Mouse (Mus musculus): ENCODE data around the gene Cx3cl1. TPM values are rescaled to one million over a fixed set of nuclear protein-coding genes. Genes with fewer than 3 reads are reported as not detected.
A peak's percentile ranks its signal among the peaks of the same experiment; 100 is the strongest.

Cx3cl1 gene
- polyA plus RNA-seq, 1 experiment from 2014 or later: 8.1 TPM

GRCm38 (mm10) chr8:94789256-94789955 is 17.6 kb downstream of the Cx3cl1 start:
- Histone ChIP-seq H3K27ac (replicated peaks in 1 of 2; ENCODE audit: control insufficient read depth in 1 of 2, insufficient read depth in 1 of 2, low read depth in 2 of 2, low read length in 2 of 2) (no peak overlapping the region), H3K4me3 (ENCODE audit: control insufficient read depth in 1 of 2, insufficient read depth in 1 of 2, low read depth in 1 of 2, low read length in 2 of 2) (no peak overlapping the region), H3K4me2 (ENCODE audit: low read length) (no peak overlapping the region), H3K4me1 (ENCODE audit: control insufficient read depth in 2 of 2, insufficient read depth in 2 of 2, low read length in 2 of 2) (peaks cover 5 to 8% of the 10 kb centered on the region in 2 experiments), H3K9me3 (ENCODE audit: control insufficient read depth, low read length) (no peaks in the 10 kb centered on the region), H3K27me3 (ENCODE audit: control insufficient read depth, insufficient read depth, low read length) (no peaks in the 10 kb centered on the region), H3K9ac (ENCODE audit: low read length) (no peak overlapping the region), H3K36me3 (ENCODE audit: control insufficient read depth, insufficient read depth, low read length) (no peaks in the 10 kb centered on the region)
- WGBS: 80% methylated on average over 10 of the region's 10 CpGs
- no peak for ATAC-seq (ENCODE audit: insufficient number of reproducible peaks, insufficient read depth, low FRiP score, low read depth)

GRCm38 (mm10) chr8:94794368-94794767 is 22.6 kb downstream of the Cx3cl1 start:
- Histone ChIP-seq H3K36me3 (ENCODE audit: control insufficient read depth, insufficient read depth, low read length) (no peaks in the 10 kb centered on the region), H3K27me3 (ENCODE audit: control insufficient read depth, insufficient read depth, low read length) (no peaks in the 10 kb centered on the region), H3K9ac (ENCODE audit: low read length) (no peak overlapping the region), H3K4me1 (ENCODE audit: control insufficient read depth in 2 of 2, insufficient read depth in 2 of 2, low read length in 2 of 2) (no peaks in the 10 kb centered on the region), H3K27ac (replicated peaks in 1 of 2; ENCODE audit: control insufficient read depth in 1 of 2, insufficient read depth in 1 of 2, low read depth in 2 of 2, low read length in 2 of 2) (no peak overlapping the region), H3K4me2 (ENCODE audit: low read length) (no peak overlapping the region), H3K9me3 (ENCODE audit: control insufficient read depth, low read length) (no peaks in the 10 kb centered on the region), H3K4me3 (ENCODE audit: control insufficient read depth in 1 of 2, insufficient read depth in 1 of 2, low read depth in 1 of 2, low read length in 2 of 2) (no peak overlapping the region)
- no peak for ATAC-seq (ENCODE audit: insufficient number of reproducible peaks, insufficient read depth, low FRiP score, low read depth)
- 85% methylated on average over 4 of the region's 4 CpGs for WGBS

- Histone ChIP-seq H3K4me1 (ENCODE audit: control insufficient read depth in 2 of 2, insufficient read depth in 2 of 2, low read length in 2 of 2) (no peaks in the 10 kb centered on the region), H3K27ac (replicated peaks in 1 of 2; ENCODE audit: control insufficient read depth in 1 of 2, insufficient read depth in 1 of 2, low read depth in 2 of 2, low read length in 2 of 2) (no peak overlapping the region), H3K4me3 (ENCODE audit: control insufficient read depth in 1 of 2, insufficient read depth in 1 of 2, low read depth in 1 of 2, low read length in 2 of 2) (no peak overlapping the region), H3K4me2 (ENCODE audit: low read length) (no peak overlapping the region), H3K27me3 (ENCODE audit: control insufficient read depth, insufficient read depth, low read length) (no peaks in the 10 kb centered on the region), H3K36me3 (ENCODE audit: control insufficient read depth, insufficient read depth, low read length) (no peaks in the 10 kb centered on the region), H3K9me3 (ENCODE audit: control insufficient read depth, low read length) (no peaks in the 10 kb centered on the region), H3K9ac (ENCODE audit: low read length) (no peak overlapping the region)
- WGBS: 97% methylated on average over 2 of the region's 2 CpGs
- ATAC-seq (ENCODE audit: insufficient number of reproducible peaks, insufficient read depth, low FRiP score, low read depth): no peak
Measured at GRCm38 (mm10) chr8:94794782-94795181, 23.0 kb downstream of the Cx3cl1 start.

GRCm38 (mm10) chr8:94800278-94800968 is 28.6 kb downstream of the Cx3cl1 start:
- no peaks in the 10 kb centered on the region for H3K27me3 ChIP-seq (ENCODE audit: control insufficient read depth, insufficient read depth, low read length)
- H3K4me3 ChIP-seq (ENCODE audit: control insufficient read depth in 1 of 2, insufficient read depth in 1 of 2, low read depth in 1 of 2, low read length in 2 of 2): no peak overlapping the region
- no peak overlapping the region for H3K9ac ChIP-seq (ENCODE audit: low read length)
- H3K36me3 ChIP-seq (ENCODE audit: control insufficient read depth, insufficient read depth, low read length): no peaks in the 10 kb centered on the region
- H3K27ac ChIP-seq (replicated peaks in 1 of 2; ENCODE audit: control insufficient read depth in 1 of 2, insufficient read depth in 1 of 2, low read depth in 2 of 2, low read length in 2 of 2): no peak overlapping the region
- H3K4me1 ChIP-seq (ENCODE audit: control insufficient read depth in 2 of 2, insufficient read depth in 2 of 2, low read length in 2 of 2): peaks cover 8 to 20% of the 10 kb centered on the region in 2 experiments; a peak in 3 of 4 replicates
- H3K4me2 ChIP-seq (ENCODE audit: low read length): no peak overlapping the region
- 47% methylated on average over 7 of the region's 7 CpGs for WGBS
- H3K9me3 ChIP-seq (ENCODE audit: control insufficient read depth, low read length): no peaks in the 10 kb centered on the region
- no peak for ATAC-seq (ENCODE audit: insufficient number of reproducible peaks, insufficient read depth, low FRiP score, low read depth)

GRCm38 (mm10) chr8:94801293-94802095 is 29.7 kb downstream of the Cx3cl1 start:
- ATAC-seq (ENCODE audit: insufficient number of reproducible peaks, insufficient read depth, low FRiP score, low read depth): no peak
- Histone ChIP-seq H3K36me3 (ENCODE audit: control insufficient read depth, insufficient read depth, low read length) (no peaks in the 10 kb centered on the region), H3K4me1 (ENCODE audit: control insufficient read depth in 2 of 2, insufficient read depth in 2 of 2, low read length in 2 of 2) (peaks cover 8 to 20% of the 10 kb centered on the region in 2 experiments; a peak in 3 of 4 replicates), H3K27ac (replicated peaks in 1 of 2; ENCODE audit: control insufficient read depth in 1 of 2, insufficient read depth in 1 of 2, low read depth in 2 of 2, low read length in 2 of 2) (no peak overlapping the region), H3K9me3 (ENCODE audit: control insufficient read depth, low read length) (no peaks in the 10 kb centered on the region), H3K4me3 (ENCODE audit: control insufficient read depth in 1 of 2, insufficient read depth in 1 of 2, low read depth in 1 of 2, low read length in 2 of 2) (no peak overlapping the region), H3K27me3 (ENCODE audit: control insufficient read depth, insufficient read depth, low read length) (no peaks in the 10 kb centered on the region), H3K9ac (ENCODE audit: low read length) (no peak overlapping the region), H3K4me2 (ENCODE audit: low read length) (peak overlapping the region; percentile 25; the same call in 1 of the 2 replicates)
- 40% methylated on average over 14 of the region's 14 CpGs for WGBS

- Histone ChIP-seq H3K4me1 (ENCODE audit: control insufficient read depth in 2 of 2, insufficient read depth in 2 of 2, low read length in 2 of 2) (peaks cover 8 to 20% of the 10 kb centered on the region in 2 experiments; a peak in 3 of 4 replicates), H3K9ac (ENCODE audit: low read length) (no peak overlapping the region), H3K4me2 (ENCODE audit: low read length) (no peak overlapping the region), H3K27me3 (ENCODE audit: control insufficient read depth, insufficient read depth, low read length) (no peaks in the 10 kb centered on the region), H3K9me3 (ENCODE audit: control insufficient read depth, low read length) (no peaks in the 10 kb centered on the region), H3K27ac (replicated peaks in 1 of 2; ENCODE audit: control insufficient read depth in 1 of 2, insufficient read depth in 1 of 2, low read depth in 2 of 2, low read length in 2 of 2) (no peak overlapping the region), H3K4me3 (ENCODE audit: control insufficient read depth in 1 of 2, insufficient read depth in 1 of 2, low read depth in 1 of 2, low read length in 2 of 2) (no peak overlapping the region), H3K36me3 (ENCODE audit: control insufficient read depth, insufficient read depth, low read length) (no peaks in the 10 kb centered on the region)
- no peak for ATAC-seq (ENCODE audit: insufficient number of reproducible peaks, insufficient read depth, low FRiP score, low read depth)
- WGBS: 31% methylated on average over 4 of the region's 4 CpGs
Measured at GRCm38 (mm10) chr8:94802375-94802774, 30.6 kb downstream of the Cx3cl1 start.

GRCm38 (mm10) chr8:94803551-94803950 is 31.7 kb downstream of the Cx3cl1 start:
- Histone ChIP-seq H3K4me2 (ENCODE audit: low read length) (no peak overlapping the region), H3K4me3 (ENCODE audit: control insufficient read depth in 1 of 2, insufficient read depth in 1 of 2, low read depth in 1 of 2, low read length in 2 of 2) (no peak overlapping the region), H3K9me3 (ENCODE audit: control insufficient read depth, low read length) (no peaks in the 10 kb centered on the region), H3K36me3 (ENCODE audit: control insufficient read depth, insufficient read depth, low read length) (no peaks in the 10 kb centered on the region), H3K27me3 (ENCODE audit: control insufficient read depth, insufficient read depth, low read length) (no peaks in the 10 kb centered on the region), H3K27ac (replicated peaks in 1 of 2; ENCODE audit: control insufficient read depth in 1 of 2, insufficient read depth in 1 of 2, low read depth in 2 of 2, low read length in 2 of 2) (no peak overlapping the region), H3K4me1 (ENCODE audit: control insufficient read depth in 2 of 2, insufficient read depth in 2 of 2, low read length in 2 of 2) (peaks cover 8 to 20% of the 10 kb centered on the region in 2 experiments; a peak in 3 of 4 replicates), H3K9ac (ENCODE audit: low read length) (no peak overlapping the region)
- no peak for ATAC-seq (ENCODE audit: insufficient number of reproducible peaks, insufficient read depth, low FRiP score, low read depth)
- 13% methylated on average over 6 of the region's 6 CpGs for WGBS
